Mouse (Mus musculus): Measurements from ENCODE around the gene Afg3l1.
"Not testable (repeated sequence)": the region's sequence is repeated elsewhere in the genome, so short reads cannot be mapped to it uniquely, and the experiment has no call there.

The Afg3l1 gene

GRCm38 (mm10) chr8:123515540-123515897, 37.8 kb downstream of the Afg3l1 start:
- DNase-seq (ENCODE audit: low read depth, low spot score) = no peak

- DNase-seq (ENCODE audit: low read depth, low spot score) = no peak
Measured at GRCm38 (mm10) chr8:123516596-123516995, 38.9 kb downstream of the Afg3l1 start.

GRCm38 (mm10) chr8:123518172-123518571, 40.5 kb downstream of the Afg3l1 start:
- no peak for DNase-seq (ENCODE audit: low read depth, low spot score)

- DNase-seq (ENCODE audit: low read depth, low spot score) = peak; percentile 88
Measured at GRCm38 (mm10) chr8:123518667-123519066, 41.0 kb downstream of the Afg3l1 start, which contains the start of gene Gas8. TSS of gene Gas8 (plus strand) at chr8:123518834.

- DNase-seq (ENCODE audit: low read depth, low spot score) = not testable (repeated sequence)
Measured at GRCm38 (mm10) chr8:123520048-123520447, 42.3 kb downstream of the Afg3l1 start.

- no peak for DNase-seq (ENCODE audit: low read depth, low spot score)
Measured at GRCm38 (mm10) chr8:123527720-123528489, 50.2 kb downstream of the Afg3l1 start.

- no peak for DNase-seq (ENCODE audit: low read depth, low spot score)
Measured at GRCm38 (mm10) chr8:123536242-123536989, 58.7 kb downstream of the Afg3l1 start.

- no peak for DNase-seq (ENCODE audit: low read depth, low spot score)
Measured at GRCm38 (mm10) chr8:123536990-123537380, 59.3 kb downstream of the Afg3l1 start.

- DNase-seq (ENCODE audit: low read depth, low spot score) = not testable (repeated sequence)
Measured at GRCm38 (mm10) chr8:123537641-123538040, 59.9 kb downstream of the Afg3l1 start.
